Mouse (Mus musculus) olfactory bulb, adult 2 months (tissue): Measurements from ENCODE around the gene OR5BS1P.

ENCODE experiments used
- CTCF ChIP-seq: fragments of 200-500 bp; IDR thresholded peaks from 2 replicates; pipeline ENCODE4 v1.5.1; 2012; ENCODE audit warnings: low read depth, mild to moderate bottlenecking, low read length, moderate library complexity; ENCODE audit not compliant: insufficient read depth
- POLR2A ChIP-seq: fragments of 200-500 bp; IDR thresholded peaks from 2 replicates; pipeline ENCODE4 v1.6.1; 2012; ENCODE audit warnings: mild to moderate bottlenecking, low read depth, low read length, moderate library complexity; ENCODE audit not compliant: insufficient read depth

DNA sequence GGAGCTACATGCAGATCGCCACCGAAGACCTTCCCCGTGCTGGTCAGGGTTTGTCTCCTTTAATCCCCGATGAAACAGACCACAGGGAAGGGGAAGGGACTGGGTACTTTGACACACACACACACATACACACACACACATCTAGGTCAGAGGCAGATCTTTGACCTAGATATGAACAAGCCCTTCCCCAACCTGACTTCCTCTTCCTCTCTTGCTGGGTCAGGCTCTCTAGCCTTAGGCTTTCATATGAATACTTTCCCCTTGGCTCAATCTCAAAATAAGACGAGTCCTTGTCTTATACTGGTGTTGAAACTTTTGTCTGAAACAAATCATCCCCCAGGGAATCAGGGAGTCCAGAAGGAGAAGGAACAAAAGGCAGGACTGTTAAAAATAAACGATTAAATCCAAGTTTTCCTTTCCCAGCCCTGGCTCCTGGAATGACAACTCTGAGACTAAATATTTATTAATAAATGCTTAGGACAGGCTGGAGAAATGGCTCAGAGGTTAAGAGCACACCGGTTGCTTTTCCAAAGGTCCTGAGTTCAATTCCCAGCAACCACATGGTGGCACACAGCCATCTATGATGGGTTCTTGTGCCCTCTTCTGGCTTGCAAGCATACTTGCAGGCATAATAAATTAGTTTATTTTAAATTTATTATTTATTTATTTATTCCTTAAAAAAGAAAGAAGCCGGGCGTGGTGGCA lies 36.7 kb downstream of the OR5BS1P start:
- TF ChIP-seq CTCF (no peak), POLR2A (no peak)
